Mouse (Mus musculus) cerebellum, adult 2 months (tissue): ENCODE results near the gene Anxa2.

Source experiments
- CTCF ChIP-seq: fragments of 200-500 bp; IDR thresholded peaks from 2 replicates; pipeline ENCODE4 v1.5.1; 2011; ENCODE audit warnings: low read depth, mild to moderate bottlenecking, control low read depth, low read length, moderate library complexity, borderline replicate concordance; ENCODE audit not compliant: insufficient read depth
- POLR2A ChIP-seq: fragments of 200-500 bp; IDR thresholded peaks from 2 replicates; pipeline ENCODE4 v1.6.1; 2011; ENCODE audit warnings: low read length, control low read depth, borderline replicate concordance; ENCODE audit not compliant: insufficient read depth

GRCm38 (mm10) chr9:69472724-69473123 is 19.3 kb downstream of the Anxa2 start:
- TF ChIP-seq CTCF = no peak
- TF ChIP-seq POLR2A = no peak
